Mouse (Mus musculus): ENCODE results near the gene Car5a. TPM values are rescaled to one million over a fixed set of nuclear protein-coding genes. Genes with fewer than 3 reads are reported as not detected.

The Car5a gene
- polyA plus RNA-seq, 1 experiment from 2014 or later: 0.13 TPM

DNA sequence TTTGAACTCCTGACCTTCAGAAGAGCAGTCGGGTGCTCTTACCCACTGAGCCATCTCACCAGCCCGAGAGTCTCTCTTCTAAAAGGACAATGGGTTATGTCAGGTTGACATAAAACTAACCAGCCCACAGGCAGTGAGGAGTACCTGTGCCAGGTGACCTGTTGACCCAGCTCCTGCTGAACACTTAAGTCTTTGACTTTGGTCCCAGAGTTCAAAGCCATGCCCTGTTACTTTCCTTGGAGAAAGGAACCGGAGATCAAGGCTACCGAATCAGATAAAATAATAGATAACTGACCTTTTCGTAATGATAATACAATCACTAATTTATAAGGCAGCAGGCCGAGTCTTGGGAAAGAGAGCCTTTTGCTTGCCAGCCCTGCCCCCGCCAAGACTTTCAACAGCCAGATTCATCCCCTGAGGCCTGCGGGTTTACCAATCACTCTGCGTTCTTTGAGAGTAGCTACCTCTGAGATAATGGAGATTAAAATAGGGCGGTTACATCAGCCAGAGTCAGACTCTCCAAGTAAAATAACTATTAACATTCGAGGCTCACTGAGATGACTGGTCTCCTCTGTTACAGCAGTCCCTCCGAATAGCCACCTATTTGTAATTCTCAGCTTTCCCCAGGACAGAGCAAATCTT lies 12.6 kb downstream of the Car5a start:
- no peak overlapping the region for H3K27ac ChIP-seq (replicated peaks)
- no peaks in the 10 kb centered on the region for H3K9me3 ChIP-seq (replicated peaks)
- no peaks in the 10 kb centered on the region for H3K27me3 ChIP-seq
- H3K4me3 ChIP-seq (replicated peaks): no peak overlapping the region
- no peak overlapping the region for H3K4me2 ChIP-seq (replicated peaks)
- H3K9ac ChIP-seq: no peak overlapping the region
- ATAC-seq (ENCODE audit: insufficient number of reproducible peaks, low FRiP score, low TSS enrichment, low read depth): no peak
- peaks cover 10% of the 10 kb centered on the region; the same call in 1 of the 2 replicates for H3K4me1 ChIP-seq
- 57% methylated on average over 12 of the region's 12 CpGs for WGBS
- no peaks in the 10 kb centered on the region for H3K36me3 ChIP-seq

DNA sequence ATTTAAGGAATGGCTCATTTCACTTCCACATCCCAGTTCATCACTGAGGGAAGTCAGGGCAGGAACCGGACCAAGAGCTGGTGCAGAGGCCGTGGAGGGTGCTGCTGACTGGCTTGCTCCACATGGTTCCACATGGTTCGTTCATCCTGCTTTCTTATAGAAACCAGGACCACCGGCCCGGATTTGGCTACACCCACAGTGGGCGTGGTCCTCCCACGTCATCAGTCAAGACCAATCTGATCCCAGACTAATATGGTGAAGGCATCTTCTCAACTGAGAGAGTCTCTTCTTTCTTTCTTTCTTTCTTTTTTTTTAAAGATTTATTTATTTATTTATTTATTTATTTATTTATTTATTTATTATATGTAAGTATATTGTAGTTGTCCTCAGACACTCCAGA lies 13.1 kb downstream of the Car5a start:
- Histone ChIP-seq H3K27me3 (no peaks in the 10 kb centered on the region), H3K4me3 (replicated peaks) (no peak overlapping the region), H3K4me1 (peaks cover 10% of the 10 kb centered on the region; the same call in 1 of the 2 replicates), H3K36me3 (no peaks in the 10 kb centered on the region), H3K27ac (replicated peaks) (no peak overlapping the region), H3K9ac (no peak overlapping the region), H3K9me3 (replicated peaks) (no peaks in the 10 kb centered on the region), H3K4me2 (replicated peaks) (no peak overlapping the region)
- WGBS: 82% methylated on average over 7 of the region's 7 CpGs
- no peak for ATAC-seq (ENCODE audit: insufficient number of reproducible peaks, low FRiP score, low TSS enrichment, low read depth)

DNA sequence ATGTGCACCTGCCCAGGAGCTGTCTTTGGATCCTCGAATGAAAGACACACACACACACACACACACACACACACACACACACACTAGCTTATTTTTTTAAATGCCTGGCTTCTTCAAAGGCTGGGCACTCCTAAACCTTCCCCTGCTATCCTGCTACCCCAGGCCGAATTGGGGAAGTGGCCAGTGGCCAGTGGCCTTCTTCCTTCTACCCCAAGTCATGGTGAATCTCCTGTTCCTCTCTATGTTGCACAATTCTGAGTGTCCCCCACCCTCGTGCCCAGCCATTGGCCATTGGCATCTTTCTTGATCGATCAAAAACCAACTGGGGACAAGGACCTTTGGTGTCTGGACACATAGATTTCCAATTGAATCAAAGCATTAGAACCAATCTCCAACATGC lies 14.7 kb downstream of the Car5a start:
- H3K27me3 ChIP-seq: no peaks in the 10 kb centered on the region
- peaks cover 5% of the 10 kb centered on the region; the same call in 1 of the 2 replicates for H3K4me1 ChIP-seq
- no peak for ATAC-seq (ENCODE audit: insufficient number of reproducible peaks, low FRiP score, low TSS enrichment, low read depth)
- no peak overlapping the region for H3K9ac ChIP-seq
- no peak overlapping the region for H3K4me2 ChIP-seq (replicated peaks)
- no peak overlapping the region for H3K27ac ChIP-seq (replicated peaks)
- H3K4me3 ChIP-seq (replicated peaks): no peak overlapping the region
- H3K9me3 ChIP-seq (replicated peaks): no peaks in the 10 kb centered on the region
- no peaks in the 10 kb centered on the region for H3K36me3 ChIP-seq
- 90% methylated on average over 4 of the region's 4 CpGs for WGBS

DNA sequence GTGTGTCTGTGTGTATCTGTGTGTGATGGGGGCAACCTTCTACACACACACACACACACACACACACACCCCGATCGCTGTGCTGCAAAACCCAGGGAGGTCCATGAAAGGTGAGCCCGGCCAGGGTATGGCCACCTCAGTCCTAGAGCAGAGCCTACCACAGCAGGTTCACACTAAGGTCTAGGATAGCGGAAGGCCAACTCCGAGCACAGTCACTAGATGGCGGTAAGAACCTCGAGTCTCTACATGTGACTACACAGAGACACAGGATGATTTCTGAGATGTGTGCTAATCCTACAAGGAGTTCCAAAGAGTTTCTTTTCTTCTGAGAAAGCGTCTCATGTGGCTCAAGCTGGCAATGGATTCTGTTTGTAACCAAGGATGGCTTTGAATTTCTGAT lies 17.4 kb downstream of the Car5a start:
- H3K9me3 ChIP-seq (replicated peaks): no peaks in the 10 kb centered on the region
- WGBS: 40% methylated on average over 8 of the region's 8 CpGs
- no peak overlapping the region for H3K9ac ChIP-seq
- no peaks in the 10 kb centered on the region for H3K4me1 ChIP-seq
- H3K4me3 ChIP-seq (replicated peaks): no peak overlapping the region
- no peak overlapping the region for H3K27ac ChIP-seq (replicated peaks)
- no peaks in the 10 kb centered on the region for H3K27me3 ChIP-seq
- no peaks in the 10 kb centered on the region for H3K36me3 ChIP-seq
- no peak overlapping the region for H3K4me2 ChIP-seq (replicated peaks)
- ATAC-seq (ENCODE audit: insufficient number of reproducible peaks, low FRiP score, low TSS enrichment, low read depth): peak; percentile 59

GRCm38 (mm10) chr8:121926266-121926665 lies 18.4 kb downstream of the Car5a start:
- no peak overlapping the region for H3K9ac ChIP-seq
- H3K27me3 ChIP-seq: no peaks in the 10 kb centered on the region
- no peak overlapping the region for H3K27ac ChIP-seq (replicated peaks)
- ATAC-seq (ENCODE audit: insufficient number of reproducible peaks, low FRiP score, low TSS enrichment, low read depth): no peak
- 61% methylated on average over 8 of the region's 8 CpGs for WGBS
- no peaks in the 10 kb centered on the region for H3K36me3 ChIP-seq
- H3K4me1 ChIP-seq: 0 out of 2 replicates have a peak, but pooled peaks cover 3% of the 10 kb centered on the region
- H3K4me2 ChIP-seq (replicated peaks): no peak overlapping the region
- H3K9me3 ChIP-seq (replicated peaks): no peaks in the 10 kb centered on the region
- no peak overlapping the region for H3K4me3 ChIP-seq (replicated peaks)

GRCm38 (mm10) chr8:121925624-121926023 lies 19.1 kb downstream of the Car5a start:
- H3K9me3 ChIP-seq (replicated peaks): no peaks in the 10 kb centered on the region
- no peak overlapping the region for H3K9ac ChIP-seq
- H3K27me3 ChIP-seq: no peaks in the 10 kb centered on the region
- H3K27ac ChIP-seq (replicated peaks): no peak overlapping the region
- no peak overlapping the region for H3K4me3 ChIP-seq (replicated peaks)
- 24% methylated on average over 10 of the region's 10 CpGs for WGBS
- H3K36me3 ChIP-seq: no peaks in the 10 kb centered on the region
- 0 out of 2 replicates have a peak, but pooled peaks cover 3% of the 10 kb centered on the region for H3K4me1 ChIP-seq
- H3K4me2 ChIP-seq (replicated peaks): no peak overlapping the region
- ATAC-seq (ENCODE audit: insufficient number of reproducible peaks, low FRiP score, low TSS enrichment, low read depth): no peak

GRCm38 (mm10) chr8:121924681-121925080 lies 20.0 kb downstream of the Car5a start:
- H3K4me1 ChIP-seq: peaks cover 8% of the 10 kb centered on the region; the same call in 1 of the 2 replicates
- no peak overlapping the region for H3K4me3 ChIP-seq (replicated peaks)
- no peak overlapping the region for H3K27ac ChIP-seq (replicated peaks)
- no peaks in the 10 kb centered on the region for H3K36me3 ChIP-seq
- no peaks in the 10 kb centered on the region for H3K27me3 ChIP-seq
- ATAC-seq (ENCODE audit: insufficient number of reproducible peaks, low FRiP score, low TSS enrichment, low read depth): no peak
- H3K9ac ChIP-seq: no peak overlapping the region
- no peaks in the 10 kb centered on the region for H3K9me3 ChIP-seq (replicated peaks)
- no peak overlapping the region for H3K4me2 ChIP-seq (replicated peaks)
- WGBS: 81% methylated on average over 5 of the region's 5 CpGs

DNA sequence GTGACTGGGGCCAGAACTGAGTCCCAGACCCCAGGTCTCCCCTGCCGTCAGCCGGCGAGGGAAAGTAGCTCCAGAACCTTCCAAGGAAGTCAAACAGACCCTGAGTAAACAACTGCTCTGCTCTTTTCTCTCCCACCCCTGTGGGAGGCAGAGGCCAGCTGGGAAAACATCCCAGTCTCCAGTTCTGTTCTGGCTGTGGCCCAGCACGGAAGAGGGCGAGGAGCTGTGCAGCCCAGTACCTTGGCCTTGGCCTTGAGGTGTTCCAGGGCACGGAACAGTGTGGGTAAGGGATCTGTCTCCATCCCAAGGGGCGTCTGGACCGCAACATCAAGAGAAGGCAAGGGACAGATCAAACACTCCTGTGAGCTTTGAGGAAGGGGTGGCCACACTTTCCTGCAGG lies 22.6 kb downstream of the Car5a start:
- Histone ChIP-seq H3K9ac (no peak overlapping the region), H3K9me3 (replicated peaks) (no peaks in the 10 kb centered on the region), H3K4me3 (replicated peaks) (no peak overlapping the region), H3K27me3 (no peaks in the 10 kb centered on the region), H3K4me1 (peaks cover 10% of the 10 kb centered on the region; the same call in 1 of the 2 replicates), H3K36me3 (no peaks in the 10 kb centered on the region), H3K27ac (replicated peaks) (no peak overlapping the region), H3K4me2 (replicated peaks) (no peak overlapping the region)
- 61% methylated on average over 8 of the region's 8 CpGs for WGBS
- ATAC-seq (ENCODE audit: insufficient number of reproducible peaks, low FRiP score, low TSS enrichment, low read depth): 0 out of 2 replicates have a peak, but pooled peaks have one; percentile 6

DNA sequence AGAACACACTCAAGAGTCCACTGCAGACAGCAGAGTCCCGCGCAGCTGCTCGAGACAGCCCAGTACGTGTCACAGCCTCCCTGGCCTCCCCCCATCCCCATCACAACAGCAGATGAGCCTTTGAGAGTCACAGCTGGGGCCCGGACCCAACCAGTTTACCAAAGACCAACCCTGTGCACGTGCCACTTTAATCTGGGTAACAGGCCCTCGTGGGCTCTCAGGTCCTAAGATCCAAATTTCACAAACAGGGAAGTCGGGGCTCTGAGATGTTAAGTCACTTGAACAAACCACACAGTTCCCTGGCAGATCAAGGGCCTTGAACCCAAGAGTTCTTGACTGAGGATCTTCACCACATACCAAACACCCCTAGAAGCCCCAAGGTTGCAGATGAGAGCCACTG lies 23.1 kb downstream of the Car5a start:
- no peaks in the 10 kb centered on the region for H3K36me3 ChIP-seq
- no peak overlapping the region for H3K9ac ChIP-seq
- 76% methylated on average over 8 of the region's 8 CpGs for WGBS
- ATAC-seq (ENCODE audit: insufficient number of reproducible peaks, low FRiP score, low TSS enrichment, low read depth): no peak
- no peaks in the 10 kb centered on the region for H3K27me3 ChIP-seq
- H3K4me1 ChIP-seq: peaks cover 10% of the 10 kb centered on the region; the same call in 1 of the 2 replicates
- H3K27ac ChIP-seq (replicated peaks): no peak overlapping the region
- H3K4me2 ChIP-seq (replicated peaks): no peak overlapping the region
- H3K9me3 ChIP-seq (replicated peaks): no peaks in the 10 kb centered on the region
- H3K4me3 ChIP-seq (replicated peaks): no peak overlapping the region

DNA sequence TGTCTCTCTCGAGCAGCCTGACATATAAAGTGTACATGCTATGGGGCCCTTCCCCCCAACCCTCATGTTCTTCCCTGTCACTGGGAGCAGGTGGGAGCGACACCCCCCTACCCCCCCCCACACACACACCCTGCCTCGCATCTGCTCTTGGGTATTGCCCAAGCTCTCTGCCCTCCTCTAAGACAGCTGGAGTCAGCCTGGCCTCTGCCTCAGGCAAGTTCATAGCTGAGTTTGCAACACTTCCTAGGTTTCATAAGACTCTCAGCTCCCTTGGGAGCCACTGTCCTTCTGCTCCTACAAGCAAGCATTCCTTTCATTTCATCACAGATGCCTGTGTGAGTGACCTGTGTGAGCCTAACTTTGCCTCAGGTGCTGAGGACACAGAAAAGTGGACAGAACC lies 25.0 kb downstream of the Car5a start:
- H3K4me3 ChIP-seq (replicated peaks): no peak overlapping the region
- H3K9me3 ChIP-seq (replicated peaks): no peaks in the 10 kb centered on the region
- no peak overlapping the region for H3K4me2 ChIP-seq (replicated peaks)
- H3K27ac ChIP-seq (replicated peaks): no peak overlapping the region
- no peaks in the 10 kb centered on the region for H3K36me3 ChIP-seq
- no peak overlapping the region for H3K9ac ChIP-seq
- peaks cover 10% of the 10 kb centered on the region; the same call in 1 of the 2 replicates for H3K4me1 ChIP-seq
- H3K27me3 ChIP-seq: no peaks in the 10 kb centered on the region
- whole genome bisulfite sequencing: 25% methylated on average over 3 of the region's 3 CpGs
- ATAC-seq (ENCODE audit: insufficient number of reproducible peaks, low FRiP score, low TSS enrichment, low read depth): no peak

- H3K36me3 ChIP-seq: no peaks in the 10 kb centered on the region
- H3K4me1 ChIP-seq: peaks cover 10% of the 10 kb centered on the region; the same call in 1 of the 2 replicates
- H3K9me3 ChIP-seq (replicated peaks): no peaks in the 10 kb centered on the region
- no peak overlapping the region for H3K4me2 ChIP-seq (replicated peaks)
- H3K4me3 ChIP-seq (replicated peaks): no peak overlapping the region
- no peak overlapping the region for H3K27ac ChIP-seq (replicated peaks)
- no peaks in the 10 kb centered on the region for H3K27me3 ChIP-seq
- no peak for ATAC-seq (ENCODE audit: insufficient number of reproducible peaks, low FRiP score, low TSS enrichment, low read depth)
- H3K9ac ChIP-seq: no peak overlapping the region
- WGBS: 68% methylated on average over 4 of the region's 4 CpGs
Measured at GRCm38 (mm10) chr8:121919158-121919557, 25.5 kb downstream of the Car5a start.

DNA sequence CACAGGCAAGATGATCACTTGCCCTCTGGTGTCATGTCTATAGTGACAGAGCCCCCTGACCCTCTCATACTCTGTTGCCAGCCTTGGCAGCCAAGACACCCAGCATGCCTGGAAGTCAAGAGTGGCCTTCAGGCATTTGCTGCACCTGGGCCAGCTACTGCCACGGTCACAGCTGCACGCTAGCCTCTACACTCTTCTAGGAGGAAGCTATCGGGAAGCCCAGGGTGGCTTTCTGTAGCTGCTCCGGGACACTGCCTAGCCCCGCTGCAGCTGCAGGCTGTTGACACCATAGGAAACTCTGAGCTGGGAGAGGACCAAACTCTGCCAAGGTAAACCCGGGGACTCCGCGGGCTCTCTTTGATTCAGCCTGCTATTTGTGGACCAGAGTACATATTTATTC lies 31.3 kb downstream of the Car5a start:
- Histone ChIP-seq H3K9ac (no peak overlapping the region), H3K9me3 (replicated peaks) (no peaks in the 10 kb centered on the region), H3K4me2 (replicated peaks) (no peak overlapping the region), H3K4me1 (0 out of 2 replicates have a peak, but pooled peaks cover 6% of the 10 kb centered on the region), H3K27me3 (0 out of 2 replicates have a peak, but pooled peaks cover 7% of the 10 kb centered on the region), H3K27ac (replicated peaks) (no peak overlapping the region), H3K4me3 (replicated peaks) (no peak overlapping the region), H3K36me3 (no peaks in the 10 kb centered on the region)
- no peak for ATAC-seq (ENCODE audit: insufficient number of reproducible peaks, low FRiP score, low TSS enrichment, low read depth)
- 76% methylated on average over 8 of the region's 8 CpGs for WGBS
